Mouse (Mus musculus): ENCODE measurements around the gene Crbn. TPM values are rescaled to one million over a fixed set of nuclear protein-coding genes. Genes with fewer than 3 reads are reported as not detected.

Gene Crbn
- 63.7 to 70.5 TPM (median 65.7 TPM) in 4 replicates for total RNA-seq (2023; ENCODE audit: inconsistent age)

DNA sequence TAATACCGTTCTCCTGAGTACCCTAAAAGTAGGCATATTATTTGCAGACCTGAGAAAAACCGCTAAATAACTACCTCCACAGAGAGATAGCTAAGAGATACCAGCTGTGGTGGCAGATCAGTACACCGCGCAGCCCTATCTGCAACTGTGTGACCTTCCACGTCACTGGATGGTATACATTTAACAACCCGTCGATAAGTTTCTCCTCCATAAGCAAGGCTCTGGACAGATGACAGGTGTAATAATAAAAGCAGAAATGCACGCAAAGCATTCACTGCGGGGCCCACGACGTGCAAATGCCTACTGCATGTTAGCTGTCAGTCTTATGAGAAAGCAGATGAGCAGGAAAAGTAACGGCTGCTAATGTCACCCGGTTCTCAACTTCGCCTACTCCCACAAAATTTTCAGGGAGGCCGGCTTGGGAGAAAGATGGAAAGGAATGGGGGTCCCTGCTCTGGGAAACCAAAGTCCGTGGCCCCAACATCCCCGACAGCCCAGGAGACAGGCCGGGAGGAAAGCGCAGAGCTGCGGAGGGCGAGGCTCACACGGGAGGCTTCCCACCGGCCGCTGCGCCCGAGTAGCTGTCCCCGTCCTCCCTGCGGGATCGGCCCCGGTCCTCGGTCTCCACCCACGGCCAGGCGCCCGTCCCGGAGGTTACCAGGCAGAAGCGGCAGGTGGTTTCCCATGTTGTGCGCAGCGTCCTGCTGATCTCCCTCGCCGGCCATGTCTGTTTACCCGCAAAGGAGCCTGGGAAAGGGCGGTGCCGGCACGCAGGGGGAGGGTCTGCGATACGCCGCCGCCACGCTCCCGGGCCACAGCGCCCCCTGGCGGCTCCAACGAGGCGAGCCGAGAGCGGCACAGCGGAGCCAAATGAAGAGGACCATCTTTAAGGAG lies at the start of gene Crbn:
Gene Crbn (minus strand): TSS at position 745 of the 894 bp plus-strand sequence.

DNA sequence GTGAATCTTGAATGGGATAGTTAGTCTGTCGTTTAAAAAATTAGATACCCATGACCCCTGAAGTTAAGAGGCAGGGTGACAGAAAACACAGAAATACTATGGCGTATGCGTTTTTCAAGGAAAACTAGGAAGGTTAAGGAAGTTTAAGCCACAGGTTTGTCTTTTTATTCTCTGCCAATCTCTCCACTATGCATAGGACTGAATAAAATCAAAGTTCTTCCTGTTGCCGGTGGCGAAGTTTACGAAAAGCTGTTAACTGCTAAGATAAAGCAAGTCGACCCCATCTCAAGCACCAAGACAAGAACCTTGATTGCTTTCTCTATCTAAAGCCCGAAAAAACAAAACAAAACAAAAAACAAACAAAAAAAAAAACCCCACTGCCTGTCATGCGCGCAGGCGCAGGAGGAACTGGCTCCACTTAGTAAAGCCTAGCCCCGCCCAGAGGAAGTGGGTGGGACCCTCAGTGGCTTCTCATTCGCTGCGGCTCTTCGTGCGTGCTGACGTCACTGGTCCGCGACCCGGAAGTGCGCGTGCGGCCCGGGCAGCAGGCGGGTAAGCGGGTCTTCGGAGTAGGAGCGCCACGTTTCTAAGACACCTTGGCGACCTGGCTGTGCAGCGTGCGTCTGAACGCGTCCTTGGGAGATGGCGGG lies 31.1 kb downstream of the Crbn start, which contains the start of gene Trnt1:
Gene Trnt1 (plus strand): TSS at position 481 of the 650 bp plus-strand sequence.

DNA sequence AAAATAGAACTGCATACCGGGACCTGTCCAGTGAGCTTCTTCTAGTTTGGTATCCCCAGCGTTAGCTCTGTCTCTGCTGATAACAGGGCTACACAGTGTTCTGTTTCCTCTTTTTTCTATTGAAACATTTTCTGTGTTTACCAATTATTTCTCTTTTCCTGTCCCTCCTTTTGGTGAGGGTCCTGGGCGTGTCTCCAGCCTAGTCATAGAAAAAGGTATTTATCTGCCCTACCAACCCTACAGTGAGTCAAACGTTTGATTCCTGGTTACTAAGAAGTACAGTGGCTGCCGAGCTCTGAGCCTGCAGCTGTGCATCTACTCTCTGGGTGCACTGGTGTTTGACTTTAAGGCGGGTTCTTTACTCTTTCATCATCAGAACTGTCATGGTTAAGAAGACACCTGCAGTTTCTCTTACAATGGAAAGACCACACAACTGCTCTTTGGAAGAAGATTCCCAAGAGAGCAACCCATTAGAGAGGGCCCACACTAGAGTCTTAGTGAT lies 50.9 kb downstream of the Crbn start, which contains the start of gene Il5ra:
Gene Il5ra (minus strand): TSS at position 151 of the 502 bp plus-strand sequence.

Other genes with a start within 250 kb of the Crbn start
- 16.3 to 24.8 TPM (median 21.7 TPM) in 4 replicates for gene Il5ra, start 51.0 kb downstream of the Crbn start, total RNA-seq (2023; ENCODE audit: inconsistent age)
- 75.0 to 81.0 TPM (median 78.1 TPM) in 4 replicates for gene Trnt1, start 31.0 kb downstream of the Crbn start, total RNA-seq (2023; ENCODE audit: inconsistent age)